In the genomic region with DNA sequence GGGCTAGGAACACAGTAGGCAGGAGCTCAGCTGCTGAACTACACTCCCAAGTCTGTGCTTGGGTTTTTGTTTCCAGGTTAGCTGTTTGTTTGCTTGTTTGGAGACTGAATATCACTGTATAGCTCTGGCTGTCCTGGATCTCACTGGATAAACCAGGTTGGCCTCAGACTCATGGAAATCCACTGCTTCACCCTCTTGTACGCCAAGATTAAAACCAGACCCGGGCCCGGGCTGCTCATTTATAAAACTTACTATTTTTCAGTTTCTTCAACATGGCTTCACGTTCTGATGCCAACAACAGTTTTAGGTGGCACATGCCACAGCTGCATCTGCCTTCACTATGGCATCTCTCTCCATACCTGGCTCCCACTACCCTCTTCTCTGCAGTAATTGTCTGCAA, we compare ENCODE assay signal across 15 mouse cellular contexts. TPM values are rescaled to one million over a fixed set of nuclear protein-coding genes. Genes with fewer than 3 reads are reported as not detected.
DNase-seq lines count a peak whose midpoint lies in the region; ATAC-seq lines count a peak whose summit lies in the region.
"Had no signal": no experiment of that assay in that cellular context is flagged by ENCODE, and none has a peak within 500 bp of the region (broad histone marks: within the 10 kb centered on the region; RNA-seq: fewer than 3 reads in every experiment).

No protein-coding gene starts in this region.

- H3K27me3 ChIP-seq in hindbrain, embryonic 12.5 days, result no peaks in the 10 kb centered on the region
- H3K27me3 ChIP-seq in hindbrain, embryonic 10.5 days (ENCODE audit: insufficient read depth, poor library complexity, severe bottlenecking), result peaks cover 16% of the 10 kb centered on the region
- H3K27me3 ChIP-seq in forebrain, embryonic 14.5 days (replicated peaks; ENCODE audit: control insufficient read depth, insufficient read depth, low read length), result no peaks in the 10 kb centered on the region
- peaks cover 47% of the 10 kb centered on the region for H3K27me3 ChIP-seq in limb, embryonic 10.5 days (ENCODE audit: low read depth, poor library complexity, severe bottlenecking)
- no peaks in the 10 kb centered on the region for H3K27me3 ChIP-seq in neural tube, embryonic 13.5 days
- H3K27me3 ChIP-seq in kidney, embryonic 15.5 days, result peaks cover 21% of the 10 kb centered on the region

- peak overlapping the region; percentile 18; the same call in 1 of the 2 replicates for H3K9ac ChIP-seq in hindbrain, embryonic 12.5 days
- H3K9ac ChIP-seq in forebrain, embryonic 14.5 days (ENCODE audit: low read length), result peak overlapping the region; percentile 48; the same call in 1 of the 2 replicates
- H3K9ac ChIP-seq in neural tube, embryonic 13.5 days, result peak overlapping the region; percentile 89
- H3K9ac ChIP-seq in kidney, embryonic 15.5 days, result no peak overlapping the region

- DNase-seq in hindbrain, embryonic 10.5 days (ENCODE audit: low spot score), result no peak
- no peak for DNase-seq in forebrain, embryonic 14.5 days (ENCODE audit: low spot score)
- peak; percentile 24 for DNase-seq in limb, embryonic 10.5 days (ENCODE audit: low spot score)
- DNase-seq in kidney, postnatal 14 days, result no peak
- no peak for DNase-seq in ovary, adult 18-20 months (ENCODE audit: low spot score)
- DNase-seq: adrenal gland, adult 2 months; cerebellum, adult 9-11 months; lung, adult 2 months; thymus, adult 2 months had no signal

- H3K27ac ChIP-seq in hindbrain, embryonic 12.5 days, result no peak overlapping the region
- H3K27ac ChIP-seq in hindbrain, embryonic 10.5 days, result no peak overlapping the region
- no peak overlapping the region for H3K27ac ChIP-seq in forebrain, embryonic 14.5 days (ENCODE audit: low read depth, low read length)
- no peak overlapping the region for H3K27ac ChIP-seq in limb, embryonic 10.5 days
- no peak overlapping the region for H3K27ac ChIP-seq in neural tube, embryonic 13.5 days (replicated peaks)
- no peak overlapping the region for H3K27ac ChIP-seq in kidney, embryonic 15.5 days

- H3K9me3 ChIP-seq in hindbrain, embryonic 12.5 days (replicated peaks), result no peaks in the 10 kb centered on the region
- H3K9me3 ChIP-seq in hindbrain, embryonic 10.5 days, result no peaks in the 10 kb centered on the region
- H3K9me3 ChIP-seq in forebrain, embryonic 14.5 days (replicated peaks; ENCODE audit: control insufficient read depth, low read length), result no peaks in the 10 kb centered on the region
- no peaks in the 10 kb centered on the region for H3K9me3 ChIP-seq in limb, embryonic 10.5 days (replicated peaks)
- no peaks in the 10 kb centered on the region for H3K9me3 ChIP-seq in neural tube, embryonic 13.5 days
- H3K9me3 ChIP-seq in kidney, embryonic 15.5 days (replicated peaks), result no peaks in the 10 kb centered on the region

- WGBS in hindbrain, embryonic 12.5 days, result 89% methylated on average over 4 of the region's 4 CpGs
- 93% methylated on average over 4 of the region's 4 CpGs for WGBS in hindbrain, embryonic 10.5 days
- WGBS in forebrain, embryonic 14.5 days, result 70% methylated on average over 4 of the region's 4 CpGs
- WGBS in limb, embryonic 10.5 days, result 95% methylated on average over 4 of the region's 4 CpGs
- WGBS in neural tube, embryonic 13.5 days, result 88% methylated on average over 4 of the region's 4 CpGs
- WGBS in kidney, embryonic 15.5 days, result 91% methylated on average over 4 of the region's 4 CpGs

- ATAC-seq in hindbrain, embryonic 12.5 days (ENCODE audit: low FRiP score), result no peak
- no peak for ATAC-seq in forebrain, embryonic 14.5 days
- no peak for ATAC-seq in neural tube, embryonic 13.5 days (ENCODE audit: low read depth)
- no peak for ATAC-seq in kidney, embryonic 15.5 days (replicated peaks; ENCODE audit: low FRiP score)
- ATAC-seq: inflammation-experienced regulatory T-cells, adult 6 months had no signal

- H3K4me3 ChIP-seq in hindbrain, embryonic 12.5 days, result no peak overlapping the region
- H3K4me3 ChIP-seq in hindbrain, embryonic 10.5 days, result no peak overlapping the region
- peak overlapping the region; percentile 84 for H3K4me3 ChIP-seq in forebrain, embryonic 14.5 days (ENCODE audit: low read depth, low read length)
- H3K4me3 ChIP-seq in limb, embryonic 10.5 days, result no peak overlapping the region
- 0 out of 2 replicates have a peak overlapping the region, but pooled peaks have one; percentile 68 for H3K4me3 ChIP-seq in neural tube, embryonic 13.5 days
- no peak overlapping the region for H3K4me3 ChIP-seq in kidney, embryonic 15.5 days (replicated peaks)
- H3K4me3 ChIP-seq: erythroblast, embryonic 14.5 days had no signal

- H3K4me2 ChIP-seq in hindbrain, embryonic 12.5 days (replicated peaks), result peak overlapping the region; percentile 64
- peak overlapping the region; percentile 76 for H3K4me2 ChIP-seq in forebrain, embryonic 14.5 days (ENCODE audit: low read length)
- peak overlapping the region; percentile 80 for H3K4me2 ChIP-seq in neural tube, embryonic 13.5 days
- H3K4me2 ChIP-seq in kidney, embryonic 15.5 days, result no peak overlapping the region

- no peaks in the 10 kb centered on the region for H3K36me3 ChIP-seq in hindbrain, embryonic 12.5 days
- H3K36me3 ChIP-seq in hindbrain, embryonic 10.5 days, result no peaks in the 10 kb centered on the region
- no peaks in the 10 kb centered on the region for H3K36me3 ChIP-seq in forebrain, embryonic 14.5 days (ENCODE audit: control insufficient read depth, insufficient read depth, low read length)
- no peaks in the 10 kb centered on the region for H3K36me3 ChIP-seq in limb, embryonic 10.5 days
- no peaks in the 10 kb centered on the region for H3K36me3 ChIP-seq in neural tube, embryonic 13.5 days
- no peaks in the 10 kb centered on the region for H3K36me3 ChIP-seq in kidney, embryonic 15.5 days

- peaks cover 58% of the 10 kb centered on the region for H3K4me1 ChIP-seq in hindbrain, embryonic 12.5 days
- H3K4me1 ChIP-seq in hindbrain, embryonic 10.5 days (replicated peaks), result peaks cover 76% of the 10 kb centered on the region
- peaks cover 48% of the 10 kb centered on the region for H3K4me1 ChIP-seq in forebrain, embryonic 14.5 days (ENCODE audit: control insufficient read depth, insufficient read depth, low read length)
- H3K4me1 ChIP-seq in limb, embryonic 10.5 days, result peaks cover 29% of the 10 kb centered on the region
- peaks cover 68% of the 10 kb centered on the region for H3K4me1 ChIP-seq in neural tube, embryonic 13.5 days (replicated peaks)
- peaks cover 30% of the 10 kb centered on the region for H3K4me1 ChIP-seq in kidney, embryonic 15.5 days

RNA-seq across cellular contexts. Expression of gene Scrn1, which starts 2.7 kb away (rescaled TPM):
- polyA plus RNA-seq in hindbrain, embryonic 12.5 days (2016; fragmentation: Nextera tagmentation; extraction: Ambion mirVana), result 79.3 and 89.4 TPM in 2 replicates
- polyA plus RNA-seq in hindbrain, embryonic 10.5 days (2016; fragmentation: Nextera tagmentation; extraction: Ambion mirVana), result 42.9 and 60.0 TPM in 2 replicates
- 125 and 134 TPM in 2 replicates for polyA plus RNA-seq in forebrain, embryonic 14.5 days (2014; fragmentation: Nextera tagmentation; extraction: Ambion mirVana)
- 2.6 and 7.8 TPM in 2 replicates for polyA plus RNA-seq in limb, embryonic 10.5 days (2016; fragmentation: Nextera tagmentation; extraction: Ambion mirVana)
- polyA plus RNA-seq in neural tube, embryonic 13.5 days (2015; fragmentation: Nextera tagmentation; extraction: Ambion mirVana), result 95.5 and 102 TPM in 2 replicates
- 6.2 and 8.6 TPM in 2 replicates for polyA plus RNA-seq in kidney, embryonic 15.5 days (2015; fragmentation: Nextera tagmentation; extraction: Ambion mirVana)
- polyA plus RNA-seq: erythroblast, embryonic 14.5 days; liver, adult 2 months had no signal

RNA-seq across cellular contexts. Expression of gene Plekha8, which starts 31.4 kb away (rescaled TPM):
- 17.7 and 19.4 TPM in 2 replicates for polyA plus RNA-seq in hindbrain, embryonic 12.5 days (2016; fragmentation: Nextera tagmentation; extraction: Ambion mirVana)
- polyA plus RNA-seq in hindbrain, embryonic 10.5 days (2016; fragmentation: Nextera tagmentation; extraction: Ambion mirVana), result 13.8 and 17.4 TPM in 2 replicates
- 11.8 and 13.0 TPM in 2 replicates for polyA plus RNA-seq in forebrain, embryonic 14.5 days (2014; fragmentation: Nextera tagmentation; extraction: Ambion mirVana)
- 17.1 and 21.8 TPM in 2 replicates for polyA plus RNA-seq in limb, embryonic 10.5 days (2016; fragmentation: Nextera tagmentation; extraction: Ambion mirVana)
- polyA plus RNA-seq in neural tube, embryonic 13.5 days (2015; fragmentation: Nextera tagmentation; extraction: Ambion mirVana), result 9.6 and 10.2 TPM in 2 replicates
- polyA plus RNA-seq in kidney, embryonic 15.5 days (2015; fragmentation: Nextera tagmentation; extraction: Ambion mirVana), result 8.9 and 9.8 TPM in 2 replicates

RNA-seq across cellular contexts. Expression of gene Fkbp14, which starts 33.5 kb away (rescaled TPM):
- polyA plus RNA-seq in hindbrain, embryonic 12.5 days (2016; fragmentation: Nextera tagmentation; extraction: Ambion mirVana), result 21.0 and 26.4 TPM in 2 replicates
- polyA plus RNA-seq in hindbrain, embryonic 10.5 days (2016; fragmentation: Nextera tagmentation; extraction: Ambion mirVana), result 9.3 and 12.4 TPM in 2 replicates
- 9.0 and 10.7 TPM in 2 replicates for polyA plus RNA-seq in forebrain, embryonic 14.5 days (2014; fragmentation: Nextera tagmentation; extraction: Ambion mirVana)
- 8.7 and 14.2 TPM in 2 replicates for polyA plus RNA-seq in limb, embryonic 10.5 days (2016; fragmentation: Nextera tagmentation; extraction: Ambion mirVana)
- 19.0 and 19.3 TPM in 2 replicates for polyA plus RNA-seq in neural tube, embryonic 13.5 days (2015; fragmentation: Nextera tagmentation; extraction: Ambion mirVana)
- 28.5 and 29.1 TPM in 2 replicates for polyA plus RNA-seq in kidney, embryonic 15.5 days (2015; fragmentation: Nextera tagmentation; extraction: Ambion mirVana)
- polyA plus RNA-seq: erythroblast, embryonic 14.5 days; inflammation-experienced regulatory T-cells, adult 6 months had no signal

Comparison
In these comparisons a context has a peak if more than half of its experiments do, and no peak if none do; other contexts are left out.
1. H3K4me3 ChIP-seq: peak in forebrain, embryonic 14.5 days (single experiment) and neural tube, embryonic 13.5 days (single experiment); none in hindbrain, embryonic 12.5 days (single experiment), hindbrain, embryonic 10.5 days (single experiment), limb, embryonic 10.5 days (single experiment) and kidney, embryonic 15.5 days (single experiment).